13 mouse cellular contexts compared by ENCODE assay signal in genomic region chr13:6226087-6226643, GRCm38 (mm10).
"Had no signal": no experiment of that assay in that cellular context is flagged by ENCODE, and none has a peak within 500 bp of the region (broad histone marks: within the 10 kb centered on the region; RNA-seq: fewer than 3 reads in every experiment).

No protein-coding gene starts in this region.

- H3K36me3 ChIP-seq: intestine, embryonic 15.5 days; limb, embryonic 12.5 days; liver, embryonic 13.5 days; lung, embryonic 15.5 days; midbrain, embryonic 15.5 days; neural tube, embryonic 12.5 days had no signal

- ATAC-seq: intestine, embryonic 15.5 days; liver, postnatal 0 days; midbrain, embryonic 15.5 days had no signal

- H3K4me3 ChIP-seq: intestine, embryonic 15.5 days; layer of hippocampus, adult 2 months; limb, embryonic 12.5 days; liver, embryonic 13.5 days; lung, embryonic 15.5 days; midbrain, embryonic 15.5 days; neural tube, embryonic 12.5 days had no signal

- H3K27me3 ChIP-seq: intestine, embryonic 15.5 days; limb, embryonic 12.5 days; liver, embryonic 13.5 days; lung, embryonic 15.5 days; midbrain, embryonic 15.5 days; neural tube, embryonic 12.5 days had no signal

- H3K9ac ChIP-seq: intestine, embryonic 15.5 days; limb, embryonic 12.5 days; liver, embryonic 13.5 days; liver, postnatal 0 days; lung, embryonic 15.5 days; midbrain, embryonic 15.5 days; neural tube, embryonic 12.5 days had no signal

- H3K9me3 ChIP-seq: intestine, embryonic 15.5 days; limb, embryonic 12.5 days; liver, embryonic 13.5 days; lung, embryonic 15.5 days; midbrain, embryonic 15.5 days; neural tube, embryonic 12.5 days had no signal

- H3K4me2 ChIP-seq: intestine, embryonic 15.5 days; limb, embryonic 12.5 days; liver, embryonic 13.5 days; lung, embryonic 15.5 days; midbrain, embryonic 11.5 days; midbrain, embryonic 15.5 days; neural tube, embryonic 12.5 days had no signal

- H3K27ac ChIP-seq: intestine, embryonic 15.5 days; layer of hippocampus, adult 2 months; limb, embryonic 12.5 days; liver, embryonic 13.5 days; lung, embryonic 15.5 days; midbrain, embryonic 15.5 days; neural tube, embryonic 12.5 days; stomach, postnatal 0 days had no signal

- DNase-seq: liver; liver, embryonic 13.5 days; liver, postnatal 0 days; thymus, adult 18-20 months; thymus, postnatal 14 days had no signal

- H3K4me1 ChIP-seq: intestine, embryonic 15.5 days; limb, embryonic 12.5 days; liver, embryonic 13.5 days; lung, embryonic 15.5 days; midbrain, embryonic 15.5 days; neural tube, embryonic 12.5 days had no signal
